Mouse (Mus musculus) adrenal gland (tissue): Measurements from ENCODE around the gene Lrrc29.

ENCODE experiments used
- intact Hi-C: fragments of 180-260 bp; cut with DNase I; formaldehyde crosslinking; loops from one replicate; pipeline ENCODE4 v1.15.1; 2025
- microRNA-seq, 2 experiments: library from miRNA; unstranded; fragments of <30 nt; microRNA quantifications; one replicate each; pipeline ENCODE4; 2019

Gene Lrrc29

GRCm38 (mm10) chr8:105268342-105269074, 57.6 kb downstream of the Lrrc29 start:
- intact Hi-C loops, result no loop called here

DNA sequence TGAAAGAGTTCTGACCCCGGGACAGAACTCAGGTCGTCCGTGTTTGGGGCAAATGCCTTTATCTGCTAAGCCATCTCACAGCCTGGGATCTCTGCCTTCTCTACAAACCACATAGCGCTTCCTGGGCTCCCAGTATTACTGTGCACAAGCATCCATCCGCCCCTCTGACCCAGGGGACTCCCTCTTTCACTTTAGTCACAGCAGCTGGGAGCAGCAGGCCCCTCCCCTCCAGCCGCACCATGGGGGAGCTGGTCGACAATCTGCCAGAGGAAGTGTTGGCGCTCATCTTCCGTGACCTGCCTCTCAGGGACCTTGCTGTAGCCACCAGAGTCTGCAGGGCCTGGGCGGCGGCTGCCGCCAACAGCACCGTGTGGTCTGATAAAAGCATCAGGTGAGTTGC, 59.3 kb downstream of the Lrrc29 start:
- intact Hi-C loops, result no loop called here

DNA sequence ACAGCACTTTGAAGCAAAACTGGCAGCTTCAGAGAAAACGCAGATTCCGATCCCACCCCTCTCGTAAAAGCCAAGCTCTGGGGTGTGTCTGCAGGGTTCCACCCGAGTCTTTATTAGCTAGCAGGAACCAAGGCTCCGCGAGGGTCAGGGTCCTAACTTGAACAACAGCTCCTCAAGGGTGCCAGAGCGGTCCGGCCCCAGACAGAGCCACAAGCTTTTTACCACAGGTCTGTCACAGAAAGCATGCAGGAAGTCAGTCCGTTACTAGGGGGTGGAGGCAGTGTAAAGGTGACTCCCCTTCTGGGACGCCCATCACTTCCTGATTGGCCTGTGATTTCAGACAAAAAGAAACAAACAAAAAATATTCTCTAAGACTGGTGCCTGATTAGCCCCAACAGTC, 61.0 kb downstream of the Lrrc29 start:
- intact Hi-C loops, result no loop called here

DNA sequence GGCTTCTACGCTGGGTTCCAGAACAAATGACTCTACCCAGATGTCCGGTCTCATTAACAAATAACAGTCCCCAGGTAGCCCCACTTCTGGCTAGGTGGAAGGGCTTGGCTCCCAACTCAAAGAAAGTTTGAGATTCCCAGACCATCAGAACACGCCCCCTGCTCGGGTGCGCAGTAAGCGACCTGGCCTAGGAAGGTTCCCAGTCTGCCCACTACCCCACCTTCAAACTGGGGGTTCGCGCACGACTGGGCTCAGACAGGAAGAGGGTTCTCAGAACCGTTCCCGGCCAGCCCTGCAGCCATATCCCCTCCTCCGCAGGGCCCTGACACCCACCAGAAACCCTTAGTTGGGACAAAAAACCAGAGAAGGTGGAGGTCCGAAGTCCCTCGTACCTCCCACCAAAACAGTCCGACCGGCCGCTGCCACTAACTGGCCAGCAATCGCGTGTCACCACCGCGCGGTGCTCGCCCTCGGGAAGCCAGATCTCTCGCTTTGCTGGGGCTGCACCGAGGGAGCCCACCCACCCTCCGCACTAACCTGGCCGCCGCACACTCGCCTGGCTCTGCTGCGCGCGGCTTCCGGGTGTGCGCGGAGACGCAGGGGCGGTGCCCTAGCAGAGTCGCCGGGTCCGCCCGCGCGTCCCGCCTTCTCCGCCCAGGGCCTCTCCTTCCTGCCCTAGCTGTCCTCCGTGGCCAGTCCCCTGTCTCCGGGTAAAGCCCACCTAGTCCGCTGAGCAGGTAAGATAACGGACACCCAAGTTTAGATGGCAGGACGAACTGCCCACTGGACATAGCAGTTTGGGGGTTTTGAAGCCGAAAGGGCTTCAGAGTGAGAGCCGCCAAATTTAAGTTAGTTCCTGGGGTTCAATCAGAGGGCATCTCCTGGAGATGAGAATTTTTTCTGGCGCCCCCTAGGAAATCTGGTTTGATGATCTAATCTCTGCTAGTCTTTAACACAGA, 61.8 kb downstream of the Lrrc29 start, which contains the start of the genes Tradd and Fbxl8:
Tradd (minus strand) TSS at position 586 of the 959 bp plus-strand sequence.
Fbxl8 (plus strand) TSS at position 625 of the 959 bp plus-strand sequence.
- intact Hi-C loops, result loop anchor here (5.0 kb wide), 1 partner anchor 37 kb away; the partner anchor contains the start of gene D230025D16Rik

GRCm38 (mm10) chr8:105263244-105263912, 62.7 kb downstream of the Lrrc29 start:
- intact Hi-C loops, result loop anchor here (5.0 kb wide), 1 partner anchor 36 kb away; the partner anchor contains the start of gene D230025D16Rik

Small RNAs within 50 kb of the gene (microRNA-seq; reads per million reads assigned to microRNA genes)
- gene Gm27320 (0 reads per million in 2 experiments), gene Mir328 (2,229 to 2,618 reads per million in 2 experiments)
